Mouse (Mus musculus) embryo, embryonic 10.5 days (tissue): Measurements from ENCODE around the gene Col6a4.

Experiments
- DNase-seq: peaks from one replicate; pipeline ENCODE4 v3.0.0-alpha.2; 2015; ENCODE audit warnings: low spot score

Col6a4 gene

GRCm38 (mm10) chr9:106071651-106072050 is 24.9 kb downstream of the Col6a4 start:
- no peak for DNase-seq

GRCm38 (mm10) chr9:106053446-106053845 is 43.1 kb downstream of the Col6a4 start:
- no peak for DNase-seq

- DNase-seq = peak; percentile 6
Measured at GRCm38 (mm10) chr9:106043921-106044503, 52.6 kb downstream of the Col6a4 start.

GRCm38 (mm10) chr9:106039915-106040659 is 56.5 kb downstream of the Col6a4 start:
- DNase-seq = peak; percentile 6

GRCm38 (mm10) chr9:106039276-106039675 is 57.3 kb downstream of the Col6a4 start:
- no peak for DNase-seq

- peak; percentile 88 for DNase-seq
Measured at GRCm38 (mm10) chr9:106038865-106039264, 57.7 kb downstream of the Col6a4 start.

GRCm38 (mm10) chr9:106015666-106016065 is 80.9 kb downstream of the Col6a4 start:
- DNase-seq = no peak

GRCm38 (mm10) chr9:106013139-106013538 is 83.4 kb downstream of the Col6a4 start:
- no peak for DNase-seq

GRCm38 (mm10) chr9:105997955-105998354 is 98.6 kb downstream of the Col6a4 start:
- no peak for DNase-seq

- DNase-seq = no peak
Measured at GRCm38 (mm10) chr9:105992425-105992824, 104.2 kb downstream of the Col6a4 start.

GRCm38 (mm10) chr9:105990099-105990498 is 106.5 kb downstream of the Col6a4 start:
- no peak for DNase-seq

- DNase-seq = no peak
Measured at GRCm38 (mm10) chr9:105989468-105989867, 107.1 kb downstream of the Col6a4 start.

GRCm38 (mm10) chr9:105988096-105988495 is 108.5 kb downstream of the Col6a4 start:
- DNase-seq = peak; percentile 46

GRCm38 (mm10) chr9:105984931-105985519 is 111.6 kb downstream of the Col6a4 start:
- peak; percentile 31 for DNase-seq

- DNase-seq = no peak
Measured at GRCm38 (mm10) chr9:105978479-105978878, 118.1 kb downstream of the Col6a4 start.

GRCm38 (mm10) chr9:105976871-105977270 is 119.7 kb downstream of the Col6a4 start:
- DNase-seq = no peak

GRCm38 (mm10) chr9:105976314-105976713 is 120.3 kb downstream of the Col6a4 start:
- no peak for DNase-seq

GRCm38 (mm10) chr9:105973736-105974135 is 122.8 kb downstream of the Col6a4 start:
- no peak for DNase-seq

GRCm38 (mm10) chr9:105972031-105972430 is 124.6 kb downstream of the Col6a4 start:
- no peak for DNase-seq

- DNase-seq = no peak
Measured at GRCm38 (mm10) chr9:105971351-105971894, 125.2 kb downstream of the Col6a4 start.

GRCm38 (mm10) chr9:105970901-105971300 is 125.7 kb downstream of the Col6a4 start:
- DNase-seq = no peak

- DNase-seq = no peak
Measured at GRCm38 (mm10) chr9:105967976-105968375, 128.6 kb downstream of the Col6a4 start.

- no peak for DNase-seq
Measured at GRCm38 (mm10) chr9:105960533-105960932, 136.1 kb downstream of the Col6a4 start, which contains the start of gene Col6a5. Col6a5 (minus strand) TSS chr9:105960643.
